Mouse (Mus musculus) spleen, embryonic (tissue): ENCODE data around the gene Setdb1.

Experiments
- CTCF ChIA-PET: fragments of 350-600 bp; sonication (Branson Sonifier 250); formaldehyde crosslinking; loops from one replicate; lab custom pipeline; 2022; lab: Charles Lee

Setdb1 gene

GRCm38 (mm10) chr3:95274453-95274852 is 82.5 kb downstream of the Setdb1 start:
- CTCF ChIA-PET = no interaction called here
